Mouse (Mus musculus): ENCODE measurements at regions not wholly inside any gene's neighbourhood (a gene's known extent, or its start where the extent isn't known, plus 50 kb on each side); places are given as distances from the start of the nearest gene placed in this dataset.

DNA sequence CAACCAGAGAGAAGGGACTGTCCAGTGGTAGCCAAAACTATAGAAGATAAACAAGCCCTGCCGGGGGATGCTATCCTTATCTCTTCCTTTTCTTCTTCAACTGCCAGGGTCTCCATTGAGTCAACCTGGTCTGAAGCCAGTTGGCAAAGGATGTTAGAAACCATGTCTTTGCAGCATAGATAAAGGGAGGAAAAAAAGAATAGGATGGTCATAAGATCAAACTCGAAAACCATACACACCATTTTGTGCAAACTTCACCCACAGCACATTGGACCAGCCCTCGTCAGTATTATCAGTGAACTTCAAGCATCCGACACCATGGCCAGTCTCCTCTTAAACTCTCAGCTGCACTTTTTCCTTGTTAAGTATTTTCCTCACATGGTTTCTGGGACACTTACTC is 101.8 kb downstream of the Gm12728 start:
- Histone ChIP-seq H3K9ac (replicated peaks) (no peak overlapping the region), H3K4me1 (replicated peaks) (no peaks in the 10 kb centered on the region), H3K27me3 (no peaks in the 10 kb centered on the region), H3K27ac (no peak overlapping the region), H3K36me3 (no peaks in the 10 kb centered on the region), H3K9me3 (no peaks in the 10 kb centered on the region), H3K4me2 (no peak overlapping the region), H3K4me3 (replicated peaks) (no peak overlapping the region)
- ATAC-seq (ENCODE audit: insufficient number of reproducible peaks, insufficient read depth, low FRiP score, low TSS enrichment, low read depth): no peak
- 87% methylated on average over 4 of the region's 4 CpGs for WGBS

DNA sequence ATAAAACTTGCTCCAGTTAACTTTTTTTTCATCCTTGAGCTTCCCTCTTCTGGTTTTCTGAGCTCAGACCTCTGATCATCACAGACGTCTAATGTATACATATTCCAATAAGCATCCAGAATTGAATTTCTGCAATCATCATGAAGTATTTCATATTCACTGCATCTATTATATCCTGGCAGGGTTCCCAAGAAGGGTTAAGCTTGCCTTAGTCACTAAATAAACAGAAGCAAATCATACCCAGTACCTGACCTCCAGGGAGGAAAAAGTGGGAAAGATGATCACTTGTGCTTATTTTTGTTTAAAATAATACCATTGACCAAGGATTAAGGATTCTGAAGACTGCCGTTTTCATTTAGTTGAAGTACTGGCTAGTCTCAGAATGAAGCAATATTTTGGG is 102.4 kb downstream of the Gm12728 start:
- Histone ChIP-seq H3K4me2 (no peak overlapping the region), H3K9ac (replicated peaks) (no peak overlapping the region), H3K9me3 (no peaks in the 10 kb centered on the region), H3K4me3 (replicated peaks) (no peak overlapping the region), H3K27ac (no peak overlapping the region), H3K36me3 (no peaks in the 10 kb centered on the region), H3K27me3 (no peaks in the 10 kb centered on the region), H3K4me1 (replicated peaks) (no peaks in the 10 kb centered on the region)
- no peak for ATAC-seq (ENCODE audit: insufficient number of reproducible peaks, insufficient read depth, low FRiP score, low TSS enrichment, low read depth)
- WGBS: 87% methylated on average over 2 of the region's 2 CpGs

DNA sequence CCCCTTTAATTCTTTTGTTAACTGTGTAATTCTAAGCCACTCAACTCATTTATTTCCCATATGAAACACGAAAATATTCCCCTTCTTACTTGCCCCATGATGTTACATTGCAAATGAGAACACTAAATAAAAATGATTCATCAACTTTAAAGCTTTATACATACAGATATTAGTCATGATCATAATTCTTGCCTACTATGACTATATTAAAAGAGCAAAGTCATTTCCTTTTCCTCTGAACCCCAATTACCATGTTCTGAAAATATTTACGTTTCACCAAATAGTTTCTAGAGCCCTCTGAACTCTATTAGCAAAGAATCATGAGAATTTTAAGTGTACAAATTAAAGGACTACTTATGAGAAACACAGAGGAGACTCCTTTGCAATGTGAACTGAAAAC is 105.4 kb downstream of the Gm12728 start:
- no peak for ATAC-seq (ENCODE audit: insufficient number of reproducible peaks, insufficient read depth, low FRiP score, low TSS enrichment, low read depth)
- H3K36me3 ChIP-seq: no peaks in the 10 kb centered on the region
- H3K4me3 ChIP-seq (replicated peaks): no peak overlapping the region
- 71% methylated on average over 2 of the region's 2 CpGs for WGBS
- H3K27ac ChIP-seq: no peak overlapping the region
- H3K9me3 ChIP-seq: no peaks in the 10 kb centered on the region
- H3K4me2 ChIP-seq: no peak overlapping the region
- H3K27me3 ChIP-seq: no peaks in the 10 kb centered on the region
- no peaks in the 10 kb centered on the region for H3K4me1 ChIP-seq (replicated peaks)
- H3K9ac ChIP-seq (replicated peaks): no peak overlapping the region

DNA sequence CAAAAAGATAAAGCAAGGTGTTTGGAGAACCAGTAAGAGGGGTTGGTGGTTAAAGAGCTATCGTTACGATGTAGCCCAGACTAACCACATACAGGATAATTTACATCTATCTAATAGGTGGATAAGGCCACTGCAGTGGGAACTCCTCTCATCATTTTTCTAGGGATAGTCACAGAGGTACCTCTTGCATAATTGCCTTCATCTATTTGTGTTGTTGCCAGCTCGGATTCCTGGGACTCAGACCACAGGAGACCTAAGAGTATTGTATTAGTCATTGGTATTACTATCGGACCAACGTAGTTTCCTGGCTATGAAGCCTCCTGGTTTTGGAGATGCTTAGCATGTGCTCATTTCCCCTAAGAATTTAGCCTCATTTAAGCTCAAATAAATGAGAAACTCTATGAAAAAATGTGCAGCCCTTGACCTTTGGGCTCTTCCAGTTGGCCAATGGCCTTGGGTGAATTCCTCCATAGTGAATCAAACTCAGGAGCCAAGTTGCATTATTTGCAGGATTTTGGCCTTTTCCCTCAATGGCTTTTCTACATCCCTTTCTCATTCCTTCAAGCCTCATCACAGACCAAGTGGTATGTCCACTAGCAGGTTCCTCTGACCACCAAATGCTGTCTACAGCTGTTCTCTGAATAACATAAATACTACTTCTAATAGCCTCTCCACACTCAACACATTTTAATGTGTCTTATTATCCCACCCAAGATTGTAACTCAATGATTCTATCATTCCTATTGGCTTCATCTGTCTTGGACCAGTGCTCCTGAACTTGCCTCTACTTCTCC is 108.6 kb downstream of the Gm12728 start:
- no peaks in the 10 kb centered on the region for H3K36me3 ChIP-seq
- no peak for ATAC-seq (ENCODE audit: insufficient number of reproducible peaks, insufficient read depth, low FRiP score, low TSS enrichment, low read depth)
- H3K4me1 ChIP-seq (replicated peaks): peaks cover 4% of the 10 kb centered on the region; the same call in 1 of the 2 replicates
- H3K9ac ChIP-seq (replicated peaks): no peak overlapping the region
- no peak overlapping the region for H3K27ac ChIP-seq
- H3K4me2 ChIP-seq: no peak overlapping the region
- H3K27me3 ChIP-seq: no peaks in the 10 kb centered on the region
- 92% methylated on average over 5 of the region's 5 CpGs for WGBS
- H3K4me3 ChIP-seq (replicated peaks): no peak overlapping the region
- no peaks in the 10 kb centered on the region for H3K9me3 ChIP-seq

DNA sequence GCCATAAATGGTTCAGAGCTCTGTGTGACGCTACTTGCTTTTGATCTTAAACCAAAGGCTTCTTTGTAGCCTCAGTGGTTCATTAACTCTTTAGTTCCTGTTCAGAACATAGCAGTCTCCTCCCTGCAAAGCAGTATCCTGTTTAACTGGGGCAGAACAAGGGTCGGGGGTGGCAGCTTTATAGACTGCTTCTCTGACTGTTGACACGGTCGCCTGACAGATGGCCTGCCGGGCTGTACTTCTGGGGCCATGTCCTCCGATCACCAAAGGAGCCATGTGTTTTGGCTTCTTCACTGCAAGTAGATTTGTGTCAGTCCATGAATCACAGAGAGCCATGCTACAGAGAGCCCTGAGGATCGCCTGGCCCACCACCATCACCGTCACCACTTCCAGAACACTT is 115.2 kb downstream of the Gm12728 start:
- ATAC-seq (ENCODE audit: insufficient number of reproducible peaks, insufficient read depth, low FRiP score, low TSS enrichment, low read depth): no peak
- H3K9ac ChIP-seq (replicated peaks): no peak overlapping the region
- H3K9me3 ChIP-seq: no peaks in the 10 kb centered on the region
- no peaks in the 10 kb centered on the region for H3K27me3 ChIP-seq
- H3K36me3 ChIP-seq: no peaks in the 10 kb centered on the region
- peaks cover 31% of the 10 kb centered on the region for H3K4me1 ChIP-seq (replicated peaks)
- 25% methylated on average over 8 of the region's 8 CpGs for WGBS
- H3K4me2 ChIP-seq: no peak overlapping the region
- no peak overlapping the region for H3K4me3 ChIP-seq (replicated peaks)
- no peak overlapping the region for H3K27ac ChIP-seq

DNA sequence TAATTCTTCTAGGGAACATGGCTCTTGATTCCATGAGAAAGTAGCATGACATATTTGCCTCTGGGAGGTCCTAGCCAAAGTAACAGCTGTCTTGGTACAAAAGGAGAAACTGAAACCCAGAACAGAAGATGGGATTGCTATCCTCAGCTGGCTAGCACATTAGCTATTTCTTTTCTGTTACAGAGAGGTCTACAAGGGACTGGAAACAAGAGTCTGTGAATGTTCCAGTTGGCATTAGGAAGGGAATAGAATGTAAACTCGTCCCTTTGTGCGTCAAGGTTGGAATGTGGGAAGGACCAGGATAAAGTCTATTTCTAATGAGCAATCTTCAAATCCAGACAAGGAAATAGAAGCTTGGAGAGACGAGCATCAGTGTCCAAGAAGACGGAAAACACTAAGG is 116.7 kb downstream of the Gm12728 start:
- no peak for ATAC-seq (ENCODE audit: insufficient number of reproducible peaks, insufficient read depth, low FRiP score, low TSS enrichment, low read depth)
- no peak overlapping the region for H3K9ac ChIP-seq (replicated peaks)

DNA sequence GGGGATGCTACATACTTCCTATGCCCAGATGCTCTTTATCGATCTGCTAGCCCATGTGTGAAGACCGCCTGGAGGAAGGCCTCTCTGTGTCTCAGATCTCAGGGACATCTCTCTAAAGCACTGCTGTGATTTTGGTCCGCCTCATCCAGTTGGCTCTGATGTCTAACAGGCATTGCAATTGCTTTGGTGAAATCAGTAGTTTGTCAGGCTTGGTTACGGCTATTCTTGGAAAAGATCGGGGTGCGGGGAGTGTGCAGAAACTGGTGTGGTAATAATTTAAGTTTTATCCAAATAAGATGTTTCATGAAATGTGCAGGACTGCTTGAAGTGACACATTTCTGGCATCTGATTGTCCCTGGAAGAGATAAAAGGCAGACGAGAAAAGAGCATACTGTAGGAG is 117.9 kb downstream of the Gm12728 start:
- no peaks in the 10 kb centered on the region for H3K36me3 ChIP-seq
- no peak overlapping the region for H3K9ac ChIP-seq (replicated peaks)
- 86% methylated on average over 7 of the region's 7 CpGs for WGBS
- ATAC-seq (ENCODE audit: insufficient number of reproducible peaks, insufficient read depth, low FRiP score, low TSS enrichment, low read depth): no peak
- no peaks in the 10 kb centered on the region for H3K27me3 ChIP-seq
- no peak overlapping the region for H3K27ac ChIP-seq
- H3K4me2 ChIP-seq: no peak overlapping the region
- H3K4me3 ChIP-seq (replicated peaks): no peak overlapping the region
- no peaks in the 10 kb centered on the region for H3K9me3 ChIP-seq
- H3K4me1 ChIP-seq (replicated peaks): peaks cover 46% of the 10 kb centered on the region

More for the DNA sequence above, 116.7 kb downstream of the Gm12728 start:
- no peak overlapping the region for H3K4me3 ChIP-seq (replicated peaks)
- no peaks in the 10 kb centered on the region for H3K27me3 ChIP-seq
- no peaks in the 10 kb centered on the region for H3K9me3 ChIP-seq
- 90% methylated on average over 4 of the region's 4 CpGs for WGBS
- H3K4me1 ChIP-seq (replicated peaks): peaks cover 35% of the 10 kb centered on the region
- no peak overlapping the region for H3K27ac ChIP-seq
- H3K36me3 ChIP-seq: no peaks in the 10 kb centered on the region
- H3K4me2 ChIP-seq: no peak overlapping the region

DNA sequence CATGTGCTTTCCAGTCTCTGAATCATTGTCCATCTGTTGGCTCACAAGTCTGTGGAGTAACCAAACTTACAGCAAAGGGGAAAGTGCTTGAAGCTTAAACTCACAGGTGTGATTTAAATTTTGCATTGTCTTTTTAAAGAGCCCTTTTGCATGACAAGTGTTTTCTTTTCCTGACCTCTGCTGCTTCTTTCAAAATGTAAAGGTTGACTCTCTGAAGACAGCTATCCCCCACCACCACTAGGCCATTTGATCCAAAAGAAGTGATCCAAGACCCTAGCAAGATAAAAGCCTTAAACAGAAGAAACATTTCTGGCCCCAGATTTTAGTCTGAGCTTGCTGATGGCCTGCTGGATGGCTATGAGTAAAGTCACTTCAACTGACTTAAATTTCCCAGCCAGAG is 118.6 kb downstream of the Gm12728 start:
- Histone ChIP-seq H3K4me3 (replicated peaks) (no peak overlapping the region), H3K9ac (replicated peaks) (no peak overlapping the region), H3K4me2 (no peak overlapping the region), H3K36me3 (no peaks in the 10 kb centered on the region), H3K9me3 (no peaks in the 10 kb centered on the region), H3K27ac (no peak overlapping the region), H3K4me1 (replicated peaks) (peaks cover 42% of the 10 kb centered on the region), H3K27me3 (no peaks in the 10 kb centered on the region)
- no peak for ATAC-seq (ENCODE audit: insufficient number of reproducible peaks, insufficient read depth, low FRiP score, low TSS enrichment, low read depth)

DNA sequence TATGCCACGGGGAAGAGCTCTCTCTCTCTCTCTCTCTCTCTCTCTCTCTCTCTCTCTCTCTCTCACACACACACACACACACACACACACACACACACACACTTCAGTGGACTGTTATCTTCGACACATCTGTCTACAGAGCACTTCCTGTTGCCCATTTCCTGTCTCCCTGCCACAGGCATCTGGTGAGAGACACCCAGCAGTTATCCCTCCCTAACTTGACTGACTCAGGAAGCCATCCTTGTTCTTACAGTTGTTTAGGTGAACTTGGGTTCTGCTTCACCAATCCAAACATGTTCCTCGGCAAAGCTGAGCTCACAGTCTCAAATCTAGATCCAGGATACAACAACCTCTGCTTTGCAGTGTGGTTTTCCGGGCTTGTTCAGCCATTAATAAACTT is 119.6 kb downstream of the Gm12728 start:
- WGBS: 48% methylated on average over 4 of the region's 4 CpGs
- no peak overlapping the region for H3K9ac ChIP-seq (replicated peaks)
- ATAC-seq (ENCODE audit: insufficient number of reproducible peaks, insufficient read depth, low FRiP score, low TSS enrichment, low read depth): no peak
- H3K27me3 ChIP-seq: no peaks in the 10 kb centered on the region
- peaks cover 3% of the 10 kb centered on the region; the same call in 1 of the 2 replicates for H3K9me3 ChIP-seq
- no peak overlapping the region for H3K4me2 ChIP-seq
- peaks cover 33% of the 10 kb centered on the region for H3K4me1 ChIP-seq (replicated peaks)
- H3K27ac ChIP-seq: peak overlapping the region; percentile 45; the same call in 1 of the 2 replicates
- H3K36me3 ChIP-seq: no peaks in the 10 kb centered on the region
- no peak overlapping the region for H3K4me3 ChIP-seq (replicated peaks)

DNA sequence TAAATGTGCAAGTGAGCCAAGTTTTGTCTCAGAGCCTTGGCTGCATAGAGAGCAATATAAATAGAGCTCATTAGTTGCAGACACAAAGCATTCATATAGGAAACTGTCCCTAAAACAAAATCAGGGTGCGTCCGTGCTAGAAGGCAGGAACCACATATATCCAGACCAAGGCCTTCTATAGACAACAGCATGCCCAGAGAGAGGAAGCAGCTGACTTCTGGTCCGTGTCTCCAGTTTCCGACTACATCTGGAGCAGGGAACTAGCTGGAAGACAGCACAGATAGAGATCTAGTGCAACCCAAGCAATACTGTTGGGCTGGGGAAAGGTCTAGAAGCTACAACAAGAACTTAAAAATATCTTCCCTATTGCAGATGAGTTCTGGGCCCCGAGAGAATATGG is 121.0 kb downstream of the Gm12728 start:
- H3K27ac ChIP-seq: no peak overlapping the region
- ATAC-seq (ENCODE audit: insufficient number of reproducible peaks, insufficient read depth, low FRiP score, low TSS enrichment, low read depth): no peak
- H3K4me1 ChIP-seq (replicated peaks): peaks cover 24% of the 10 kb centered on the region
- peaks cover 3% of the 10 kb centered on the region; the same call in 1 of the 2 replicates for H3K9me3 ChIP-seq
- no peak overlapping the region for H3K4me2 ChIP-seq
- H3K27me3 ChIP-seq: no peaks in the 10 kb centered on the region
- WGBS: 82% methylated on average over 5 of the region's 5 CpGs
- H3K4me3 ChIP-seq (replicated peaks): no peak overlapping the region
- no peaks in the 10 kb centered on the region for H3K36me3 ChIP-seq
- H3K9ac ChIP-seq (replicated peaks): no peak overlapping the region

DNA sequence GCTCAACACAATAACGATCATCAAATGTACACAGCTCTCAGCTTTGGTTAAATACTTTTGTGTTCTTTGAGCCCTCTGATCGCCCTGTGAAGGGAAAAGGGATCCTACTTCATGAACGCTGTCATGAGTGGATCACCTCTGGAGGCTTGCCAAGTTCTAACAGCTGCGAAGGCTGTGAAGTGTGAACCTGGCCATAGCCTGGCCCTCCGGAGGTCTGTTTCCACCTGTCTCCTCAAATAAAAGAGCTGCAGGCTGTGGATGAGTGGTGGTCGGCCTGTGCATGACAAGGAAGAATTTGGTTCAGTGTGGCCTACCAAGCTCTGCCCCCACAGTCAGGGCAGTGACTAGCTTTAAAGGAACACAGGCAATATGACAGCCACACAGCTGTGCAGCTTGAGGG is 122.0 kb downstream of the Gm12728 start:
- Histone ChIP-seq H3K36me3 (no peaks in the 10 kb centered on the region), H3K27me3 (no peaks in the 10 kb centered on the region), H3K4me1 (replicated peaks) (peaks cover 24% of the 10 kb centered on the region), H3K9me3 (peaks cover 3% of the 10 kb centered on the region; the same call in 1 of the 2 replicates), H3K27ac (peak overlapping the region; percentile 35; the same call in 1 of the 2 replicates), H3K4me3 (replicated peaks) (no peak overlapping the region), H3K9ac (replicated peaks) (no peak overlapping the region), H3K4me2 (no peak overlapping the region; the same call in 1 of the 2 replicates)
- WGBS: 60% methylated on average over 6 of the region's 6 CpGs
- ATAC-seq (ENCODE audit: insufficient number of reproducible peaks, insufficient read depth, low FRiP score, low TSS enrichment, low read depth): peak; percentile 18; the same call in 1 of the 2 replicates

DNA sequence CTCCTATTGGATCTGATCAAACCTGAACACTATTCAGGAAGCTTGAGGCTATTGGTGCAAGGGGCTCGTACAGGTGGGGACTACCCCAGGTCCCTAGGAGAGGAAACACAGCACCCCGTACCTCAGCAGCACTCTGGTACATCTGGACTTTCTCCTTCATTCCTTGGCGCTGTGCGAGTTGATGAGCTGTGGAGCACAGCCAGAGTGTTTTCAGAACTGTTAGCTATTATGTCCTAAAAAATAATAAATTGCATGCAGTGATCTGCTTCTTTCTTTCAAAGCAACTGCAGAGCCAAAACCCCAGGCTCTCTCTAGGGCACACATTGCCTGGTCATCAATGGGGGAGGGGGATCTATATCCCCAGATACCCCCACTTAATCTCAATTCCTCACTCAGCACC is 122.6 kb downstream of the Gm12728 start:
- H3K36me3 ChIP-seq: no peaks in the 10 kb centered on the region
- H3K4me3 ChIP-seq (replicated peaks): no peak overlapping the region
- H3K9me3 ChIP-seq: peaks cover 3% of the 10 kb centered on the region; the same call in 1 of the 2 replicates
- no peak for ATAC-seq (ENCODE audit: insufficient number of reproducible peaks, insufficient read depth, low FRiP score, low TSS enrichment, low read depth)
- no peak overlapping the region for H3K4me2 ChIP-seq
- 59% methylated on average over 4 of the region's 4 CpGs for WGBS
- H3K27me3 ChIP-seq: no peaks in the 10 kb centered on the region
- peaks cover 24% of the 10 kb centered on the region for H3K4me1 ChIP-seq (replicated peaks)
- H3K9ac ChIP-seq (replicated peaks): no peak overlapping the region
- H3K27ac ChIP-seq: peak overlapping the region; percentile 56; the same call in 1 of the 2 replicates

Measured in limb, embryonic 12.5 days (tissue).